Mouse (Mus musculus): ENCODE data around the gene Gm10577. TPM values are rescaled to one million over a fixed set of nuclear protein-coding genes. Genes with fewer than 3 reads are reported as not detected.

Gene Gm10577
- polyA plus RNA-seq, 1 experiment from 2014 or later = not detected

DNA sequence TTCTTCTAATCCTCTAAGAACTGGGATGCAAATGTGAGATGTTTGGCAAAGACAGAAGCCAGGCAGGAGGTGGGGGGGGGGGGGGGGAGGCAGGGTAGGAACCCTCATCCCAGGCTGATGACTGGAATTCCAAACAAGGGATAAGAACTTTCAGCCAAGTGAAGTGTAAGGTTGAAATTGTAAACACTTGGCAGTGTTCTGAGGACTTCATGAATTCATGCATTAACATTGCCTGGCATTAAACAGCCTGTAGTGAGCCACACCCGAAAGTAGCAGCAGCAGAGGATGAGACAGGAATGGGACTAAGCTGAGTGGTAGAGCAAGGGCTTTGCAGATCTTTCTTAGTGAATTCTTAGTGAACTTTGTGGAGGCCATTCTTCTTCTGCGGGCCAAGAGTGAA is 6.5 kb upstream of the Gm10577 start:
- ATAC-seq (ENCODE audit: insufficient number of reproducible peaks, insufficient read depth, low FRiP score, low TSS enrichment) = no peak
- no peaks in the 10 kb centered on the region for H3K27me3 ChIP-seq
- H3K9me3 ChIP-seq = peaks cover 12% of the 10 kb centered on the region
- H3K36me3 ChIP-seq = no peaks in the 10 kb centered on the region
- no peak overlapping the region for H3K27ac ChIP-seq
- no peaks in the 10 kb centered on the region for H3K4me1 ChIP-seq
- H3K4me3 ChIP-seq = no peak overlapping the region
- 84% methylated on average over 2 of the region's 2 CpGs for WGBS
- no peak overlapping the region for H3K4me2 ChIP-seq (replicated peaks)
- no peak overlapping the region for H3K9ac ChIP-seq

DNA sequence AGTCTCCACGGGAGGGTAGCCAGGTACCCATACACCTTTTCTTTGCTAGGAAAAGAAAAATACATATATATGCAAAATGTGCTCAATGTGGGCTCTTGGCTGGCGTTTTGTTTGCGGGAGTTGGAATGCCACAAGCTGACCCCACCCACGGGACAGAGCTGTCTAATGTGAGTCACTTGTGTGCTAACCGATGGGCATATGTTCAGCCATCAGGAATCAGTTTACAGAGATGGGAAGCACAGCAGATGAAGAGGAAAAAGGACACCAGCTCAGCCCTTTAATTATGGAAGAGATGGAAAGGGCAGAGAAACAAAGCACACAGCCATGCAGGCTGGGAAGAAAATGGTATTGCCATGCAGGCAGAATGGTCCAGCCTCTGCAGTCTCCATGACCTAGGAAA is 6.1 kb upstream of the Gm10577 start:
- Histone ChIP-seq H3K9me3 (peaks cover 12% of the 10 kb centered on the region), H3K36me3 (no peaks in the 10 kb centered on the region), H3K9ac (no peak overlapping the region), H3K4me3 (no peak overlapping the region), H3K4me2 (replicated peaks) (no peak overlapping the region), H3K4me1 (no peaks in the 10 kb centered on the region), H3K27me3 (no peaks in the 10 kb centered on the region), H3K27ac (no peak overlapping the region)
- ATAC-seq (ENCODE audit: insufficient number of reproducible peaks, insufficient read depth, low FRiP score, low TSS enrichment) = no peak
- 59% methylated on average over 5 of the region's 5 CpGs for WGBS

DNA sequence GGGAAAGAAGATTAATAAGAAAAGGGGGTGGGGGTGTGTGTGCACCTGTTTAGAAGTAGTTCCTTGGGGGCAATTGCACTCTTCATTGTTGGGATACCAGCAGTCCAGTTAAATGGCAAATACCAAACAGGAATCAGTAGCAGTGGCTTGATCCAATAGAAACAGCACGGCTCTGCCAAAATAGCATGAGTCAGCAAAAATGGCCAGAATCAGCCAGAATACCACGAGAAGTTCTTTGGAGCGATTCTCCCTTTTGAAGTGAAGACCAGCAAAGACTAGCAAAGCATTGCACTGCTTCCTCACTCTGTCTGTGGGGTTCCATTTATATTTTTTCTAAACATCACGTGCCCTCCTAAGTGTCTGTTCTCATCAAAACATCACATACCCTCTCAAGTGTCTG is 2.7 kb downstream of the Gm10577 start:
- Histone ChIP-seq H3K36me3 (no peaks in the 10 kb centered on the region), H3K4me1 (no peaks in the 10 kb centered on the region), H3K9ac (no peak overlapping the region), H3K27me3 (no peaks in the 10 kb centered on the region), H3K27ac (no peak overlapping the region), H3K4me2 (replicated peaks) (no peak overlapping the region), H3K9me3 (peaks cover 5% of the 10 kb centered on the region; the same call in 1 of the 2 replicates), H3K4me3 (no peak overlapping the region)
- 81% methylated on average over 4 of the region's 4 CpGs for WGBS
- no peak for ATAC-seq (ENCODE audit: insufficient number of reproducible peaks, insufficient read depth, low FRiP score, low TSS enrichment)

DNA sequence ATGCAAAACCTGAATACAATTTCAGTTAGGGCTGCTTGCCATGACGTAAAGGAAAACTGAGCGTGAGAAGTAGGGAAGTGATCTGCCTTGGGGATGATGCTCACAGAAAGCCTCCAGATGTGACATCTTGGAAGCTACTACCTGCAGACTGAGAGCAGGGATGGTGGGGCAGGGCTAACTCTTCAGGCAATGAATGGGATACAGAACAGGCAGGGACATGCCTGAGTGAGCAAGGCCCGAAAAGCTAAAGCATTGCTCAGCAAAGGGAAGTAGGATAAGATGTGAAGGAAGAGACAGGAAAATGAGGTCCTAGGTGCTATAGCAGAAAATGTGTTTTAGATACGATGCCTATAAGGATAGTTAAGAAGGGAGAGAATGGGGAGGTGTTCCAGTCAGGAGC is 11.4 kb downstream of the Gm10577 start:
- no peak for ATAC-seq (ENCODE audit: insufficient number of reproducible peaks, insufficient read depth, low FRiP score, low TSS enrichment)
- Histone ChIP-seq H3K9me3 (no peaks in the 10 kb centered on the region), H3K27ac (no peak overlapping the region), H3K27me3 (no peaks in the 10 kb centered on the region), H3K9ac (no peak overlapping the region), H3K36me3 (no peaks in the 10 kb centered on the region), H3K4me2 (replicated peaks) (no peak overlapping the region), H3K4me3 (no peak overlapping the region), H3K4me1 (no peaks in the 10 kb centered on the region)
- WGBS = 86% methylated on average over 4 of the region's 4 CpGs

DNA sequence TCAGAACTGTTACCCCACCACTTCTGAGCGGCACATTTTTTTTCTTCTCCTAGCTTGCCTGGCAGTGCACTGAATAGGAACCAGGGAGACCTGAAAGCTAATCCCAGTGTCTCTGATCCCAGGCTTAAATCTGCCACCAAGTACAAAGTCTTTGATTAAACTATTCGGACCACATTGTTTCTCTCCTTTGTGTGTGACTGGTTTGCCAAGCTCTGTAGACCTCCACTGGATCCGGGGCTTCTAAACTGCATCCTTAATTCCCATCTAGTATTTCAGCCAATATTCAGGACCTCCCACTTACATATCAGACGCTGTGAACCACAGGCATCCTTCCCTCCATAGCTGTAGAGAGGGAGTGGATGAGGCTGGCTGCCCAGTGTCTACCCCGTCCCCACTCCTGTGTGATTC is 12.1 kb downstream of the Gm10577 start:
- Histone ChIP-seq H3K9ac (no peak overlapping the region), H3K4me1 (no peaks in the 10 kb centered on the region), H3K27ac (no peak overlapping the region), H3K36me3 (peaks cover 4% of the 10 kb centered on the region; the same call in 1 of the 2 replicates), H3K9me3 (no peaks in the 10 kb centered on the region), H3K4me3 (no peak overlapping the region), H3K27me3 (no peaks in the 10 kb centered on the region), H3K4me2 (replicated peaks) (no peak overlapping the region)
- ATAC-seq (ENCODE audit: insufficient number of reproducible peaks, insufficient read depth, low FRiP score, low TSS enrichment) = peak; percentile 41; the same call in 1 of the 2 replicates
- 63% methylated on average over 5 of the region's 5 CpGs for WGBS

GRCm38 (mm10) chr4:101002961-101003360 is 17.5 kb downstream of the Gm10577 start:
- Histone ChIP-seq H3K4me1 (no peaks in the 10 kb centered on the region), H3K27ac (no peak overlapping the region), H3K4me2 (replicated peaks) (no peak overlapping the region), H3K4me3 (no peak overlapping the region), H3K27me3 (no peaks in the 10 kb centered on the region), H3K9ac (no peak overlapping the region), H3K9me3 (no peaks in the 10 kb centered on the region), H3K36me3 (peaks cover 30% of the 10 kb centered on the region)
- 91% methylated on average over 16 of the region's 16 CpGs for WGBS
- ATAC-seq (ENCODE audit: insufficient number of reproducible peaks, insufficient read depth, low FRiP score, low TSS enrichment) = no peak

DNA sequence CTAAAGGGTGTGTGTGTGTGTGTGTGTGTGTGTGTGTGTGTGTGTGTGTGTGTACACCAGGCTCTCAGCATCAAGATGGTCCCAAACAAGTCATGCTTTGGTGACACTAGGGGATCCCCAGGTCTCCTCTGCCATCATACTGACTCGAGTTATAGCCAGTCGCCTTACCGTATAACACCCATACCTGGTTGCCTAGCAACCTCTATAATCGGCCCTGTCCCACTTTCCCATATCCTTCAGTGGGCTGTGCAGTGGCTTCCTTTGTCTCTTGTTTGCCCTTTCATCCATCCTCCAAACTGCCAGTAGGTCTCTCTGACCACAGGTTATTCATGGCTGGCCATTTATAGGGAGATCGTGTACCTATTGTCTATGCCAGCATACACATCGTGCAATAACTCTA is 19.4 kb downstream of the Gm10577 start:
- H3K9me3 ChIP-seq = no peaks in the 10 kb centered on the region
- H3K27me3 ChIP-seq = no peaks in the 10 kb centered on the region
- no peak overlapping the region for H3K9ac ChIP-seq
- no peak for ATAC-seq (ENCODE audit: insufficient number of reproducible peaks, insufficient read depth, low FRiP score, low TSS enrichment)
- no peaks in the 10 kb centered on the region for H3K4me1 ChIP-seq
- peaks cover 41% of the 10 kb centered on the region for H3K36me3 ChIP-seq
- no peak overlapping the region for H3K4me3 ChIP-seq
- no peak overlapping the region for H3K27ac ChIP-seq
- WGBS = 90% methylated on average over 6 of the region's 6 CpGs
- no peak overlapping the region for H3K4me2 ChIP-seq (replicated peaks)

DNA sequence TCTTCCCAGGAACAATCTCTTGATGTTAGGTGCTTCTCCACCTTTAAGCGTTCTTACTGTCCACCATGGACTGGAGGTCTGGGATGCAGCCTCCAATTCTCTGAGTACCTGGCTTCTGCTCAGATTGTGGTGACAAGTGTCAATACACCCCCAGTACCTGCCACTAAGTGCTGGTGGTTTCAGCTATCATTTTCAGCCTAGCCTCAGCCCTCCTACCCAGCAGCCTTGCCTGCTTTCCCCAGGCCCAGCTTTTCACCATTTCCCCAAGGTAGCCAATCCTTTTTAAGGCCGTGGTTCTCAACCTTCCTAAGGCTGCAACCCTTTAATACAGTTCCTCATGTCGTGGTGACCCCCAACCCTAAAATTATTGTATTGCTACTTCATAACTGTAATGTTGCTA is 19.9 kb downstream of the Gm10577 start:
- WGBS = 91% methylated on average over 3 of the region's 3 CpGs
- Histone ChIP-seq H3K36me3 (peaks cover 42% of the 10 kb centered on the region), H3K4me3 (no peak overlapping the region), H3K9me3 (no peaks in the 10 kb centered on the region), H3K9ac (no peak overlapping the region), H3K4me2 (replicated peaks) (no peak overlapping the region), H3K4me1 (no peaks in the 10 kb centered on the region), H3K27ac (no peak overlapping the region), H3K27me3 (no peaks in the 10 kb centered on the region)
- no peak for ATAC-seq (ENCODE audit: insufficient number of reproducible peaks, insufficient read depth, low FRiP score, low TSS enrichment)

GRCm38 (mm10) chr4:100998906-100999305 is 21.6 kb downstream of the Gm10577 start:
- Histone ChIP-seq H3K4me2 (replicated peaks) (no peak overlapping the region), H3K36me3 (peaks cover 53% of the 10 kb centered on the region), H3K9me3 (no peaks in the 10 kb centered on the region), H3K9ac (no peak overlapping the region), H3K4me1 (no peaks in the 10 kb centered on the region), H3K4me3 (no peak overlapping the region), H3K27ac (no peak overlapping the region), H3K27me3 (no peaks in the 10 kb centered on the region)
- 82% methylated on average over 8 of the region's 8 CpGs for WGBS
- no peak for ATAC-seq (ENCODE audit: insufficient number of reproducible peaks, insufficient read depth, low FRiP score, low TSS enrichment)

- Histone ChIP-seq H3K27me3 (no peaks in the 10 kb centered on the region), H3K9ac (no peak overlapping the region), H3K9me3 (no peaks in the 10 kb centered on the region), H3K4me1 (no peaks in the 10 kb centered on the region), H3K27ac (no peak overlapping the region), H3K36me3 (peaks cover 52% of the 10 kb centered on the region), H3K4me3 (no peak overlapping the region), H3K4me2 (replicated peaks) (no peak overlapping the region)
- ATAC-seq (ENCODE audit: insufficient number of reproducible peaks, insufficient read depth, low FRiP score, low TSS enrichment) = no peak
- 10% methylated on average over 2 of the region's 2 CpGs for WGBS
These were observed 22.4 kb downstream of the Gm10577 start for GRCm38 (mm10) chr4:100998145-100998544.

- no peak overlapping the region for H3K4me2 ChIP-seq (replicated peaks)
- H3K9me3 ChIP-seq = no peaks in the 10 kb centered on the region
- H3K4me3 ChIP-seq = no peak overlapping the region
- no peak overlapping the region for H3K9ac ChIP-seq
- no peak overlapping the region for H3K27ac ChIP-seq
- H3K4me1 ChIP-seq = no peaks in the 10 kb centered on the region
- no peak for ATAC-seq (ENCODE audit: insufficient number of reproducible peaks, insufficient read depth, low FRiP score, low TSS enrichment)
- no peaks in the 10 kb centered on the region for H3K27me3 ChIP-seq
- 87% methylated on average over 4 of the region's 4 CpGs for WGBS
- peaks cover 58% of the 10 kb centered on the region for H3K36me3 ChIP-seq
These were observed 24.3 kb downstream of the Gm10577 start for GRCm38 (mm10) chr4:100996060-100996651.

- H3K4me3 ChIP-seq = no peak overlapping the region
- H3K4me2 ChIP-seq (replicated peaks) = no peak overlapping the region
- H3K9me3 ChIP-seq = no peaks in the 10 kb centered on the region
- H3K27me3 ChIP-seq = no peaks in the 10 kb centered on the region
- H3K9ac ChIP-seq = no peak overlapping the region
- H3K27ac ChIP-seq = no peak overlapping the region
- 85% methylated on average over 5 of the region's 5 CpGs for WGBS
- ATAC-seq (ENCODE audit: insufficient number of reproducible peaks, insufficient read depth, low FRiP score, low TSS enrichment) = no peak
- no peaks in the 10 kb centered on the region for H3K4me1 ChIP-seq
- H3K36me3 ChIP-seq = peaks cover 60% of the 10 kb centered on the region
These were observed 24.9 kb downstream of the Gm10577 start for GRCm38 (mm10) chr4:100995617-100996016.

Data from embryonic facial prominence, embryonic 12.5 days (tissue).